Mouse (Mus musculus) erythroid progenitor cell, adult 5-6 weeks (primary cell): ENCODE results near the gene Mc1r. TPM values are rescaled to one million over a fixed set of nuclear protein-coding genes. Genes with fewer than 3 reads are reported as not detected.

ENCODE experiments used
- total RNA-seq, 2 experiments: library from RNA; stranded (forward) in 1 of 2; stranded (reverse) in 1 of 2; fragments of 150-400 nt in 1 of 2; fragments of 186-747, 209-891 nt in 1 of 2; gene quantifications; 2 replicates each; pipeline versions ENCODE4 v1.2.3 to v1.2.4; 2015 to 2017; ENCODE audit warnings: low replicate concordance in 2 of 2

Mc1r gene
- total RNA-seq, 2 experiments from 2014 or later: not detected

Other genes with a start within 250 kb of the Mc1r start
- gene Sult5a1, start 248.8 kb upstream of the Mc1r start, total RNA-seq (2015; ENCODE audit: low replicate concordance): not detected in 2 replicates
- not detected in 2 replicates for gene Sult5a1, start 248.8 kb upstream of the Mc1r start, total RNA-seq (2017; ENCODE audit: low replicate concordance)
- gene Dpep1, start 220.9 kb upstream of the Mc1r start, total RNA-seq (2015; ENCODE audit: low replicate concordance): 0.84 and 2.2 TPM in 2 replicates
- gene Dpep1, start 220.9 kb upstream of the Mc1r start, total RNA-seq (2017; ENCODE audit: low replicate concordance): 0.39 TPM in 1 of 2 replicates, not detected in the other
- 20.1 and 49.0 TPM in 2 replicates for gene Chmp1a, start 194.3 kb upstream of the Mc1r start, total RNA-seq (2015; ENCODE audit: low replicate concordance)
- 19.7 and 25.7 TPM in 2 replicates for gene Chmp1a, start 194.3 kb upstream of the Mc1r start, total RNA-seq (2017; ENCODE audit: low replicate concordance)
- not detected in 2 replicates for gene Spata33, start 194.3 kb upstream of the Mc1r start, total RNA-seq (2015; ENCODE audit: low replicate concordance)
- gene Spata33, start 194.3 kb upstream of the Mc1r start, total RNA-seq (2017; ENCODE audit: low replicate concordance): 0.26 and 2.3 TPM in 2 replicates
- gene Cdk10, start 182.3 kb upstream of the Mc1r start, total RNA-seq (2015; ENCODE audit: low replicate concordance): 3.2 and 9.2 TPM in 2 replicates
- 5.3 and 9.1 TPM in 2 replicates for gene Cdk10, start 182.3 kb upstream of the Mc1r start, total RNA-seq (2017; ENCODE audit: low replicate concordance)
- gene Spata2l, start 170.9 kb upstream of the Mc1r start, total RNA-seq (2015; ENCODE audit: low replicate concordance): 0.42 and 0.72 TPM in 2 replicates
- 1.7 TPM in 1 of 2 replicates, not detected in the other for gene Spata2l, start 170.9 kb upstream of the Mc1r start, total RNA-seq (2017; ENCODE audit: low replicate concordance)
- 3.6 and 13.8 TPM in 2 replicates for gene Zfp276, start 152.9 kb upstream of the Mc1r start, total RNA-seq (2015; ENCODE audit: low replicate concordance)
- 5.6 and 8.0 TPM in 2 replicates for gene Zfp276, start 152.9 kb upstream of the Mc1r start, total RNA-seq (2017; ENCODE audit: low replicate concordance)
- gene Vps9d1, start 152.8 kb upstream of the Mc1r start, total RNA-seq (2015; ENCODE audit: low replicate concordance): 4.7 and 11.3 TPM in 2 replicates
- 9.2 and 16.8 TPM in 2 replicates for gene Vps9d1, start 152.8 kb upstream of the Mc1r start, total RNA-seq (2017; ENCODE audit: low replicate concordance)
- 47.9 and 75.0 TPM in 2 replicates for gene Fanca, start 88.5 kb upstream of the Mc1r start, total RNA-seq (2015; ENCODE audit: low replicate concordance)
- 31.5 and 34.1 TPM in 2 replicates for gene Fanca, start 88.5 kb upstream of the Mc1r start, total RNA-seq (2017; ENCODE audit: low replicate concordance)
- not detected in 2 replicates for gene Spire2, start 74.4 kb upstream of the Mc1r start, total RNA-seq (2015; ENCODE audit: low replicate concordance)
- not detected in 2 replicates for gene Spire2, start 74.4 kb upstream of the Mc1r start, total RNA-seq (2017; ENCODE audit: low replicate concordance)
- gene Tcf25, start 33.4 kb upstream of the Mc1r start, total RNA-seq (2015; ENCODE audit: low replicate concordance): 36.4 and 48.6 TPM in 2 replicates
- gene Tcf25, start 33.4 kb upstream of the Mc1r start, total RNA-seq (2017; ENCODE audit: low replicate concordance): 27.2 and 70.3 TPM in 2 replicates
- not detected in 2 replicates for gene Tubb3, start 4.3 kb downstream of the Mc1r start, total RNA-seq (2015; ENCODE audit: low replicate concordance)
- gene Tubb3, start 4.3 kb downstream of the Mc1r start, total RNA-seq (2017; ENCODE audit: low replicate concordance): not detected in 2 replicates
- gene Def8, start 16.4 kb downstream of the Mc1r start, total RNA-seq (2015; ENCODE audit: low replicate concordance): 8.8 and 15.1 TPM in 2 replicates
- gene Def8, start 16.4 kb downstream of the Mc1r start, total RNA-seq (2017; ENCODE audit: low replicate concordance): 3.5 and 8.9 TPM in 2 replicates
- gene Afg3l1, start 70.8 kb downstream of the Mc1r start, total RNA-seq (2015; ENCODE audit: low replicate concordance): 8.6 and 13.4 TPM in 2 replicates
- gene Afg3l1, start 70.8 kb downstream of the Mc1r start, total RNA-seq (2017; ENCODE audit: low replicate concordance): 6.5 and 9.6 TPM in 2 replicates
- not detected in 2 replicates for gene Dbndd1, start 108.4 kb downstream of the Mc1r start, total RNA-seq (2015; ENCODE audit: low replicate concordance)
- not detected in 2 replicates for gene Dbndd1, start 108.4 kb downstream of the Mc1r start, total RNA-seq (2017; ENCODE audit: low replicate concordance)
- gene Gas8, start 111.7 kb downstream of the Mc1r start, total RNA-seq (2015; ENCODE audit: low replicate concordance): not detected in 2 replicates
- gene Gas8, start 111.7 kb downstream of the Mc1r start, total RNA-seq (2017; ENCODE audit: low replicate concordance): 0.23 and 1.3 TPM in 2 replicates
- gene Rhou, start 246.8 kb downstream of the Mc1r start, total RNA-seq (2015; ENCODE audit: low replicate concordance): 4.2 and 5.4 TPM in 2 replicates
- gene Rhou, start 246.8 kb downstream of the Mc1r start, total RNA-seq (2017; ENCODE audit: low replicate concordance): 1.6 and 2.2 TPM in 2 replicates